Mouse (Mus musculus): Measurements from ENCODE around the gene Kcnb1. TPM values are rescaled to one million over a fixed set of nuclear protein-coding genes. Genes with fewer than 3 reads are reported as not detected.

The Kcnb1 gene
- polyA plus RNA-seq (2012; rRNA removed): 6.7 and 11.9 TPM in 2 replicates

DNA sequence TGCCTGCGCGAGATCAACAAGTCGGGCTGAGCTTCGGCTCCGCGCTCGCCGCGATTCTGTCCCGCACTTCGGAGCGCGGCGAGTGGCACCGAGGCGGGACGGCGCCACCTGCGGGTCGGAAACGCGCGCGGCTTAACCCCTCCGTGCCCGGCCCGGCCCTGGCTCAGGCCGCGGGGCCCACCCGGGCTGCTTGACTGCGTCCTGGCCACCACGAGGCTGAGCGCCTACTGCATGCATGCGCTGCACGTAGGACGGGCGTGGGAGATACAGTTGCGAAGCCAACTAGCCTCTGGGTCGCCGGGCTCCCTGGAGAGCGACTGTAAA lies at the start of gene Kcnb1:
Gene Kcnb1 (minus strand): TSS at position 80 of the 324 bp plus-strand sequence.
- DNase-seq (ENCODE audit: low spot score): peak; percentile 62

GRCm38 (mm10) chr2:167239262-167239661 lies 49.3 kb upstream of the Kcnb1 start:
- no peak for DNase-seq (ENCODE audit: low spot score)

GRCm38 (mm10) chr2:167237224-167237623 lies 47.3 kb upstream of the Kcnb1 start:
- DNase-seq (ENCODE audit: low spot score): no peak

DNA sequence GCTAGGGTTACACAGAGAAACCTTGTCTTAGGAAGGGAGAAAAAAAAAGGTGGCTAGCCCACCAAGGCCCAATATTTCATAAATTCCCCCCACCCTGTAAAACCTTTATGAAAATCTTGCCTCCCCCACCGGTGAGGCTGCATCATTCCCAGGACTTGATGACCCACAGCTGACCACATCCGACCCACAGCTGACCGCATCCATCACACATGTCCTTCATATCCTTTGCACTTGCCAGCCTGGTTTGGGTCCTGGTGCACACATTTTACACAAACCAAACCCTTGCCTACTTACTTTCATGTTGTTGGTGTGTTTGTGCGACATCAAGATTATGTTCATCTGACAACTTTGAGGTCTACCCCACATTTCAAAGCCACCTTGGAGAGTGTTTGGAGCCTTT lies 46.2 kb upstream of the Kcnb1 start:
- DNase-seq (ENCODE audit: low spot score): no peak

- no peak for DNase-seq (ENCODE audit: low spot score)
Observed at GRCm38 (mm10) chr2:167235338-167236018, 45.5 kb upstream of the Kcnb1 start.

DNA sequence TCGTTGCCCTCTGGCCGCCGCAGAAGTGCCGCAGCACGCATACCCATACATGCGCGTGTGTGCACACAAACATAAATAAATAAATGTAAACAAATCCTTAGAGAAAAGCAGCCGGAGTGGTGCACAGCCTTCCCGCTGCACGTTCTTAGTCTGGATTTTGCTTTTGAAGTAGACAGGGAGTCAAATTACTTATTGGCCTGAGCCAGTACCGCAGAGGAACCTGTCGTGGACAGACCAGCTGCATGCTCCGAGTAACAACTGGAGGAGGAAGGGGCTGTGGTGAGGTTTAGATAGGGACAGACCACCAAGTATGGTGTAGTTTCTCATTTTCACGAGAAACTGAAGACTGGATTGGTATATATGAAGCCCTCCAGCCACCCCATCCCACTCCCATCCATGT lies 43.8 kb upstream of the Kcnb1 start:
- DNase-seq (ENCODE audit: low spot score): no peak

- DNase-seq (ENCODE audit: low spot score): no peak
Observed at GRCm38 (mm10) chr2:167233009-167233335, 43.0 kb upstream of the Kcnb1 start.

DNA sequence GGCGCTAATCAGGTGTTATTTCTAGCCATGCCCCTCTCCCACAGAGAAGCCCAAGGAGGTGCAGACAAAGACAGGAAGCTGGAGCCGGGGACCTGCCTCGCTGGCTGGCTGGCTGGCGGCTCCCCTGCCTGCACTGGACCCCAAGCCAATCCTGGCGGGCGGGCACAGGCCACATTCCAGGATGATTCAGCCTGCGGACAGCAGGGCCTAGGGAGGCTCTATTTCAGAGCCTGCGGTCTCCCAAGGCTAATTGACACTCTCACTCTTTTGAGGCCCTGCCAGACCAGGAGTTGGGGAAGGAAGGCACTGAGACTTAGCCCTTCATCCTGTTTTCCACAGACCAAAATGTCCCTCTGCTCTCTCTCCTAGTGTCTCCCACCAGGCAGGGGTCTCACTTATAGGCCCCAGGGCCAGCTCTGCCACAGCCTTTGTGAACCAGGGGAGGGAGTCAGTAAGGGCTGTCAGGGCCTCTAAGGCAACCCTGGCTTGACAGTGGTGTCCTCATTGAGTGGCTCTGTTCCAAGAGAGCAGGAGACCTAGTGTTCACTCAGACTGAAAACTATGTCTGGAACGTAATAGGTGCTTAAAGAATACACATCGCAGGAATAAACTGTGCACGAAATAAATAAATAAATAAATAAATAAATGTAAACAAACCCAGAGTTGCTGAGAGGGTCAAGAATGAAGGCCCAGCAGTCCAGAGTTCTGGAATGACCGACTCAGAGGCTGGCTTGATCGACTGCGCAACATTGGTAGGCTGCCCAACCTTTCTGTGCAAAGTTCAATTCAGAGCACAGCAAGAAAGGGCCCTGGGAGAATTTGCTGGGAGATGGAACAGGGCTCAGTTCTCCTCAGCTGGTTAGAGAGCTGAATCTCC lies 42.4 kb upstream of the Kcnb1 start:
- no peak for DNase-seq (ENCODE audit: low spot score)

DNA sequence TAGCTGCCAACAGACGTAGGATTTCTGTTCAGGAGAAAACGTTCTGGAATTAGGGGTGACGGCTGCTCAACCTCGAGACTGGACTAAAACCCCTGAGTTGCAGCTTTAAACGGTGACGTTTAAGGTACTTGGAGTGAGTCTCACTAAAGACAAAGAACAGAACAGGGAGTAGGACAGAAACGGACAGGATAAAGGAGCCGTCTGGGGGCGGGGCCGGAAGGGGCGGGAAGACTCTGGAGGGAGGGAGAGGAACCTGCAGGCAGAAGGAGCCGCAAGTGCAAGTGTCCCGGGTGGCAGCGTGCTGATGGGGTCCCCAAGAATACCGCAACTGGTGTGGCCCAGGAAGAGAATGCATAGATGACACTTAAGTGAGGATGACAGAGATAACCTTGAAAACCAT lies 40.6 kb upstream of the Kcnb1 start:
- no peak for DNase-seq (ENCODE audit: low spot score)

DNA sequence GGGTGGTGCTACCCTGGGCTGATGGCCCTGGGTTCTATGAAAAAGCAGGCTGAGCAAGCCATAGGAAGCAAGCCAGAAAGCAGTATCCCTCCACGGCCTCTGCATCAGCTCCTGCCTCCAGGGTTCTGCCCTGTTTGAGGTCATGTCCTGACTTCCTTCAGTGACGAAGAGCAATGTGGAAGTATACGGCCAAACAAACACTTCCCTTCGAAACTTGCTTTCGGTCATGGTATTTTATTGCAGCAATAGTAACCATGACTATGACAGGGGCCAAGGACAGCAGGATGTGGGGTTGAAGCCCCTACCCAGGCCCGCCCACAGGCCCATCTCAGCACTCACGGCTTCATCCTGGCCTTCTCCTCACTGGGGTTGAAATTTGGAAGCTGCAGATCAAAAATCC lies 35.0 kb upstream of the Kcnb1 start:
- no peak for DNase-seq (ENCODE audit: low spot score)

DNA sequence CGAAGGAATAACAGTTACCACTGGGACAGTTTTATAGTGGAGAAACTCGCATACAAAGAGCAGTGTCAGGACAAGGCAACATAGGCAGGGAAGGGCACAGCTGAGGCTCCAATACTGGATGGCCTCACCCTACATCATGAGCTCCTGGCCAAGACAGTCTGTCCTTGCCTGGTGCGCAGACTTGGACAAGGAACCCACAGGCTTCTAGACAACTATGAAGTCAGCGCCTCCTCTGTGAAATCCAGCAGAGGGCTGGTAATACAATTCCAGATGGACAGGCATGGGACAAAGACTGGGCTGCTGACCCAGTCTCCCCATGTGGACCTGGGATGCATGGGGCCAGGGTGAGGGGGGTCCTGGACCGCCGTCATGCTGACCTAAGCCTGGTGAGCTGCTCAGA lies 34.2 kb upstream of the Kcnb1 start:
- DNase-seq (ENCODE audit: low spot score): no peak

DNA sequence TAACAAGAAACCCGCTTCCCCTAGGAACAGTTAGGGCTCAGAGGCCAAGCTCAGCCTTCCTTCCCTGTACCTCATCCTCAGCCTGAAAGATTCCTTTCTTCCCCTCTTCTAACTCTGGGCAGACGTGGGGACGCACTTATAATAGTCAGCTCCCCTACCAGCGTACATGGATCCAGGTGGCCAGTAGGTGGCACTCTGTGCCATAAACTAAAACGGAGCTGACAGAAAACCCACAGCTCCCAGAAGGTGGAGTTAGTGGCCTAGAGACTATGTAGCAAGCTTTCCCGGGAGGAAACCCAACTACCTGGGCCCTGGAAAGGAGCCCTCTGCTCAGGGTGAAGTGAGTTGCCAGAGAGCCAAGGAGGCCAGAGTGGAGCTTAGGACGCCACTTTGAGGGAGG lies 32.2 kb upstream of the Kcnb1 start:
- peak; percentile 41 for DNase-seq (ENCODE audit: low spot score)

GRCm38 (mm10) chr2:167221159-167221845 lies 31.3 kb upstream of the Kcnb1 start:
- no peak for DNase-seq (ENCODE audit: low spot score)

GRCm38 (mm10) chr2:167220736-167221135 lies 30.8 kb upstream of the Kcnb1 start:
- DNase-seq (ENCODE audit: low spot score): no peak

- DNase-seq (ENCODE audit: low spot score): peak; percentile 47
Observed at GRCm38 (mm10) chr2:167219154-167219775, 29.3 kb upstream of the Kcnb1 start.

- DNase-seq (ENCODE audit: low spot score): no peak
Observed at GRCm38 (mm10) chr2:167213666-167214065, 23.7 kb upstream of the Kcnb1 start.

- DNase-seq (ENCODE audit: low spot score): no peak
Observed at GRCm38 (mm10) chr2:167213076-167213475, 23.1 kb upstream of the Kcnb1 start.

- DNase-seq (ENCODE audit: low spot score): no peak
Observed at GRCm38 (mm10) chr2:167212551-167212950, 22.6 kb upstream of the Kcnb1 start.

- DNase-seq (ENCODE audit: low spot score): no peak
Observed at GRCm38 (mm10) chr2:167212089-167212488, 22.1 kb upstream of the Kcnb1 start.

DNA sequence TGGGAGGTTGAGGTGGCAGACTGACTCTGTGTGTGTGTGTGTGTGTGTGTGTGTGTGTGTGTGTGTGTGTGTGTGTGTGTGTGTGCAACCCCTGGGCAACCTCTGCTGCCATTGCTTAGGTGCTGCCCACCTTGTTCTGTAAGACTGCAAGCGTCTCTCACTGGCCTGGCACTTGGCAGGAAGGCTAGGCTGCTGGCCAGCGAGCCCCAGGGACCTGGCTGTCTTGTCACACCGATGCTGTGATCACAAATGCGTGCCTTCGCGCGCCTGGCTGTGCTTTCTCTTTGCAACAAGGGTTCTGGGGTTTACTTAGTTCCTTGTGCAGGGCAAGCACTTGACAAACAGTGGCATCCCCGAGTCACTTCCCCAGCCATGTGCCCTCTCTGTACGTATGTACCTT lies 19.9 kb upstream of the Kcnb1 start:
- no peak for DNase-seq (ENCODE audit: low spot score)

DNA sequence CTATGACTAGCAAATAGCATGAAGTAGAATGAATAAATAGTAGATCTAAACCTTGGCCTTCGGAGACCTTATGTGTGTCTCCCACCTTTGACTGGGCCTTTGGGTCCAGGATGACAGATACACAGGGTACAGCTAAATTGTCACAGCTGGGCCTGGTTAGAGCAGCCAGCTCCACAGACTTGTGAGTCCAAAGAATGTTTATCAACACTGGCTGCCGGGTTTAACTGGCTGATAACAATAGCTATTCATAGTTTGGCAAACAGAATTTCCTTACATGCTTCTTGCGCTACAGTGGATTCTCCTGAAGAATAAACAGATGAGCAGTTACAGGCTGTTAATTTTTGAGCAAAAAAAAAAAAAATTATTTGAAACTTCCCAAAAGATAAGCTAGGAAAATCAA lies 19.0 kb upstream of the Kcnb1 start:
- no peak for DNase-seq (ENCODE audit: low spot score)

GRCm38 (mm10) chr2:167205918-167206629 lies 16.1 kb upstream of the Kcnb1 start:
- DNase-seq (ENCODE audit: low spot score): no peak

Data from urinary bladder, adult 2 months (tissue).